Mouse (Mus musculus) C2C12 (cell line): ENCODE data around the gene Arhgap21. TPM values are rescaled to one million over a fixed set of nuclear protein-coding genes. Genes with fewer than 3 reads are reported as not detected.

Source experiments
- H3K27me3 ChIP-seq: one replicate; pipeline ENCODE4 v1.6.1; 2011; ENCODE audit not compliant: control insufficient read depth, insufficient read depth, insufficient read length
- H3K36me3 ChIP-seq: one replicate; pipeline ENCODE4 v1.6.1; 2011; ENCODE audit not compliant: control insufficient read depth, insufficient read depth
- H3K4me3 ChIP-seq: one replicate; pipeline ENCODE4 v1.5.1; 2011; ENCODE audit warnings: mild to moderate bottlenecking, control low read depth; ENCODE audit not compliant: poor library complexity, insufficient read depth, severe bottlenecking
- H3K79me2 ChIP-seq: one replicate; pipeline ENCODE4 v1.6.1; 2011; ENCODE audit not compliant: control insufficient read depth, insufficient read depth
- H3K79me3 ChIP-seq: one replicate; pipeline ENCODE4 v1.6.1; 2011; ENCODE audit warnings: low read depth, control low read depth
- H3ac ChIP-seq: one replicate; pipeline ENCODE3; 2011; ENCODE audit warnings: low read depth; ENCODE audit not compliant: control insufficient read depth, insufficient read length
- CEBPB ChIP-seq: IDR thresholded peaks from one replicate; pipeline ENCODE4 v1.6.1; 2011; ENCODE audit warnings: low read depth, mild to moderate bottlenecking, control low read depth, moderate library complexity
- CTCF ChIP-seq: IDR thresholded peaks from one replicate; pipeline ENCODE4 v1.5.1; 2011; ENCODE audit not compliant: control insufficient read depth, insufficient read depth, insufficient read length
- FOSL1 ChIP-seq: IDR thresholded peaks from one replicate; pipeline ENCODE4 v1.8.0; 2011; ENCODE audit warnings: mild to moderate bottlenecking, low read length; ENCODE audit not compliant: poor library complexity, insufficient read depth, severe bottlenecking
- MAX ChIP-seq: IDR thresholded peaks from one replicate; pipeline ENCODE4 v1.6.1; 2011; ENCODE audit warnings: mild to moderate bottlenecking, control low read depth
- MYOD1 ChIP-seq: IDR thresholded peaks from one replicate; pipeline ENCODE4 v1.6.1; 2011; ENCODE audit warnings: low read depth; ENCODE audit not compliant: control insufficient read depth, insufficient read length
- MYOG ChIP-seq: IDR thresholded peaks from one replicate; pipeline ENCODE4 v1.6.1; 2011; ENCODE audit not compliant: control insufficient read depth, insufficient read length; ENCODE audit errors: extremely low read depth
- USF1 ChIP-seq: IDR thresholded peaks from one replicate; pipeline ENCODE4 v1.6.1; 2011; ENCODE audit warnings: low read depth, mild to moderate bottlenecking, control low read depth, moderate library complexity
- polyA plus RNA-seq: library from polyadenylated mRNA; unstranded; fragments of >200 nt; fragmentation: generic; extraction: Trizol; gene quantifications from one replicate; pipeline ENCODE4 v1.2.1, GENCODE M21; 2012; ENCODE audit warnings: missing spikeins

The Arhgap21 gene
- polyA plus RNA-seq, 1 experiment = 15.9 TPM

DNA sequence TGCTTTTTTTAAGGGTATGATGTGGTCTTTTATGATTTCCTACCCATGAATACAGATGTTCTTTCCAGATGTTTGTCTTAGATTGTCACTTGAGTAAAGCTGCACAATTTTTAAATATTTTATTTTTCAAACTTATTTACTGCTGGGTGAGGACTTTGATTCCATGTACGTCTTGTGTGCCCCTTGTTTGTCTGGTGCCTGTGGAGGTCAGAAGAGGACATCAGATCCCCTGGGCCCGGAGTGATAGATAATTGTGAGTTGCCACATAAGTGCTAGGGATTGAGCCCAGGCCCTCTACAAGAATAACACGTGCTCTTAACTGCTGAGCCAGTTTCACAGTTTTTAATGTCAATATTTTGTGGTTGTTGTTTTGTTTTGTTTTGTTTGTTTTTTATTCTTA is 19.1 kb upstream of the Arhgap21 start:
- Histone ChIP-seq H3K79me3 (no peaks in the 10 kb centered on the region), H3K27me3 (no peaks in the 10 kb centered on the region), H3K79me2 (no peaks in the 10 kb centered on the region), H3K36me3 (no peaks in the 10 kb centered on the region), H3ac (no peak overlapping the region), H3K4me3 (no peak overlapping the region)
- no peak for TF ChIP-seq FOSL1
- TF ChIP-seq CEBPB = no peak
- TF ChIP-seq MAX = no peak
- TF ChIP-seq CTCF = no peak
- no peak for TF ChIP-seq MYOG
- no peak for TF ChIP-seq USF1
- TF ChIP-seq MYOD1 = no peak

DNA sequence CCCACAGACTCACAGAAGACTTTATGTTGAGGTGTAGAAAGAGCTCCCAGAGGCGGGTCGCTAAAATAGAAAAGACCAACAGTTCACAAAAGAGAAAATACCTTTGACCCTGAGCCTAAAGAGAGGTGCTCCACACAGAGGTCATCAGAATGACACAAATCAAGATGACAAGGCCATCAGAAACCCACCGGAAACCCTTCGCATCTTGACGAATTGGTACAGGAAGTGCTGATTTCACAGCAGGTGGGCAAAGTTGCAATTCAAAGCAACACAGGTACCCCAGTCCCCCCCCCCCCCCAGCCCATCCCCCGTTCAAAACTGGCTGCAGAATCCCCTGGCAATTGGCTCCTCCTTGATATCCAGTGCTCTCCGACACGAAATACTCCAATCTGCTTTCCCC is 10.0 kb upstream of the Arhgap21 start:
- Histone ChIP-seq H3K27me3 (no peaks in the 10 kb centered on the region), H3K79me3 (no peaks in the 10 kb centered on the region), H3K4me3 (no peak overlapping the region), H3K36me3 (no peaks in the 10 kb centered on the region), H3K79me2 (no peaks in the 10 kb centered on the region), H3ac (no peak overlapping the region)
- TF ChIP-seq MYOG (no peak), FOSL1 (no peak), CTCF (no peak), USF1 (no peak), CEBPB (no peak), MYOD1 (no peak)

DNA sequence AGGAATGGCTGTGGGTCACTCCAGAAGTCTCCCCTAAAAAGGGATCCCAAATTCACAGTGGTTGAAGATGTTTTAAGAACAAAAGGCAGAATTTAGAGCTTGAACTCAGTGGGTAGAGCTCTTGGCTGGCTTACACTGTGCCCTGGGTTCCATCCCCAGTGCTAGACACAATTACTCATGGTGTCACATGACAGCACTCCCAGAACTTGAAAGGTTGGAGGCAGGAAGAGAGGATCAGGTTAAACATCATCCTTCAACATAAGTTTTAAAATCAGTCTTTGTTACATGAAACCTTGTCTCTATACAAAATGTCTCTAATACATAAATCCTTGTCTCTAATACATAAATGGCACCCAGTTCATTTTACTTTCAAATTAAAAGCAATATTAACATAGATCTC is 8.4 kb upstream of the Arhgap21 start:
- TF ChIP-seq FOSL1 (no peak), USF1 (peak; percentile 79)
- no peak overlapping the region for H3ac ChIP-seq
- no peaks in the 10 kb centered on the region for H3K79me3 ChIP-seq

DNA sequence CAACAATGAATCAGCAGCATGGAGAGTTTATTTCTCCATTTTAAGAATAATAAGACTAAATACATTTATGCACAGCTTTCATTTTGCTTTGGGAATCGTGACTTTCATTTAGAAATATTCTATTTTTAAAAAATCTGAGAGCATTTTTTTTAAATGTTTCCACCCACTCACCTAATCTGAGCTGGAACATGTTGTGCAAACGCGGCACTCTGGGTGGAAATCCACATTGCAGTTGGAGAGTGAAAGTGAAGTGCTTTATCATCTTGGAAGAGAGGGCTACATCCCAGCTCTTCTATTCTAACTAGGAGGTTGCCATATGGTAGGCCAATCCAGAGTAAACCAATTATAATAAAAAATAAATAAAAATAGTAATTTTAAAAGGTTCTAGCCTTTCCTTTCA is 4.8 kb upstream of the Arhgap21 start:
- H3ac ChIP-seq = no peak overlapping the region
- no peak overlapping the region for H3K4me3 ChIP-seq
- no peaks in the 10 kb centered on the region for H3K36me3 ChIP-seq
- peaks cover under 1% of the 10 kb centered on the region for H3K79me2 ChIP-seq
- no peaks in the 10 kb centered on the region for H3K79me3 ChIP-seq
- H3K27me3 ChIP-seq = no peaks in the 10 kb centered on the region
- no peak for TF ChIP-seq FOSL1
- no peak for TF ChIP-seq MYOG
- TF ChIP-seq USF1 = no peak
- TF ChIP-seq MAX = no peak
- TF ChIP-seq MYOD1 = no peak
- no peak for TF ChIP-seq CTCF
- TF ChIP-seq CEBPB = no peak

More for the DNA sequence above, 8.4 kb upstream of the Arhgap21 start:
- H3K4me3 ChIP-seq = no peak overlapping the region
- H3K27me3 ChIP-seq = no peaks in the 10 kb centered on the region
- no peaks in the 10 kb centered on the region for H3K36me3 ChIP-seq
- no peaks in the 10 kb centered on the region for H3K79me2 ChIP-seq

DNA sequence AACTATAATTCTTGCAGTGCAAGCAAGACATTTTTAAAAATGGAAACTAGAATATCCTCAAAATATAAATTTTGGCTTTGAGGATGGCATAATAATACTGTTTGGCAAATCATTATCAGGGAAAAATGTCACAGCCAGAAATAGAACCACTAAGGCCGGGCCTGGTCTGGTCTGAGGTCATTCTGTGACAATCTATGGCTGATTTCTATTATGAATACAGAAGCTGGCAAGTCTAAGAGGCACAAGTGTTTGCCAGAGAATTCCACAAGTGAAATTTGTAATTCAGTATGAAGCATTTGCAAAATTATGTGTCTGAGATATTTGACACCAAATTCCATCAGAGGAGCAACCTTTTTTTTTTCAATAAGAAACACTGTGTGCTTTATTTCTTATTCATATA is 3.5 kb upstream of the Arhgap21 start:
- Histone ChIP-seq H3K4me3 (no peak overlapping the region), H3K79me3 (peaks cover 9% of the 10 kb centered on the region), H3ac (no peak overlapping the region), H3K27me3 (no peaks in the 10 kb centered on the region), H3K79me2 (peaks cover 13% of the 10 kb centered on the region), H3K36me3 (no peaks in the 10 kb centered on the region)
- TF ChIP-seq MAX = no peak
- TF ChIP-seq CEBPB = no peak
- TF ChIP-seq FOSL1 = no peak
- TF ChIP-seq USF1 = no peak
- no peak for TF ChIP-seq MYOD1
- no peak for TF ChIP-seq MYOG
- TF ChIP-seq CTCF = no peak

DNA sequence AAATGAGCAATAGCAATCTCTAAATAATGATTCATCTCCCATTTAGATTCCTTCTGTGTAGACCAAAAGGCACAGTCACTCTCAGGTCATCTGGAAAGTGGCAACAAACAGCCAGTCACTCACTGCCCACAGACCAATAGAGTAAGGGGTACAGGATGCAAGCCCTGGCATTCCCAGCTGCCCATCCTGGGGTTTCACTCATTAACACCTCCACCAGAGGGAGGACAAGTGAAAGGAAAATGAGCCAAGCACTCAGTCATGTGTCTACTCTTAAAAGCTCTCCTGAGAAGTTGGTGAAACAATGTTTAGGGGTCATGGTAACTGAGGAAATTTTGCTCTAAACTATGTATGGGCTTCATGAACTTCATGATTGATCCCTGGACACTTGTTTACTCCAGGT is 2.9 kb upstream of the Arhgap21 start:
- no peaks in the 10 kb centered on the region for H3K36me3 ChIP-seq
- TF ChIP-seq MAX (no peak), MYOG (no peak), FOSL1 (no peak), MYOD1 (no peak), CTCF (no peak), CEBPB (no peak), USF1 (no peak)
- no peaks in the 10 kb centered on the region for H3K27me3 ChIP-seq
- no peak overlapping the region for H3K4me3 ChIP-seq
- peaks cover 19% of the 10 kb centered on the region for H3K79me2 ChIP-seq
- H3ac ChIP-seq = no peak overlapping the region
- H3K79me3 ChIP-seq = peaks cover 15% of the 10 kb centered on the region
